Mouse (Mus musculus): Measurements from ENCODE around the gene Mmrn2.

Mmrn2 gene

DNA sequence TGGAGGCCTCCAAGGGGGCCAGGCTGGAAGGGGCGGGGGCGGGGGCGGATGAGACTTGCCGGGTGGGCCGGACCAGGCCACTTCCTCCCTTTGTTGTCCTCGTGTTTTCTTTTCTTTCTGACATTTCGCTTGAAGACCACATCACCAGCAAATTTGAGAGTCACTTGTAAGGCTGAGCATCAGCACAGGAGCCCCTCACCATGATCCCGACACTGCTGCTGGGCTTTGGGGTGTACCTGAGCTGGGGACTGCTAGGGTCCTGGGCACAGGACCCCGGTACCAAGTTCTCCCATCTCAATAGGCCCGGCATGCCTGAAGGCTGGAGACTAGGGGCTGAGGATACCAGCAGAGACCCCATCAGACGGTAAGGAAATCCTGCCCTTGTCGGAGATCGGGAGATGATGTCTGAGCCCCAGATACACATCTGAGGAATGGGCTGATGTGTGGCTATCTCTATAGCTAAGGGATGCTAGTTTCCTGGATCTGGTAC is at the start of gene Mmrn2:
Gene Mmrn2 (plus strand): TSS at position 51 of the 490 bp plus-strand sequence.
- DNase-seq (ENCODE audit: low read depth, low spot score), result no peak

- no peak for DNase-seq (ENCODE audit: low read depth, low spot score)
These were observed 48.7 kb upstream of the Mmrn2 start for GRCm38 (mm10) chr14:34326606-34327005.

DNA sequence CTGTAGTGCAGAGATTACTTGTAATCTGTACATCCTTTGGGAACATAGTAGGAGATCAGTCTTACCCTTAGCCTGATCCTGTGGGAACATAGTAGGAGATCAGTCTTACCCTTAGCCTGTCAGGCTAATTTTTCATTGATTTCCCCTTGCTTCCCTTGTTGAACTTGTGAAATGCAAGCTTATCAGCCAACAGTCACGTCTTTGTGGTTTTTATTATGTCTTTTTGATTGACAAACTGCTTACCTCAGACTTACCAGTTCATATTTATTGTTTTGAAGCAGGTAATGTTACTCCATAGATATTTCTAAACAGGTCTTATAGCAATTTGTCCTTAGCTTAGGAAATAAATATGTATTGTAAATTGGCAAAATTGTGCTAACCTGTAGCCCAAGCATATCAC is 47.6 kb upstream of the Mmrn2 start:
- DNase-seq (ENCODE audit: low read depth, low spot score), result no peak

- DNase-seq (ENCODE audit: low read depth, low spot score), result no peak
These were observed 44.6 kb upstream of the Mmrn2 start for GRCm38 (mm10) chr14:34330657-34331158.

DNA sequence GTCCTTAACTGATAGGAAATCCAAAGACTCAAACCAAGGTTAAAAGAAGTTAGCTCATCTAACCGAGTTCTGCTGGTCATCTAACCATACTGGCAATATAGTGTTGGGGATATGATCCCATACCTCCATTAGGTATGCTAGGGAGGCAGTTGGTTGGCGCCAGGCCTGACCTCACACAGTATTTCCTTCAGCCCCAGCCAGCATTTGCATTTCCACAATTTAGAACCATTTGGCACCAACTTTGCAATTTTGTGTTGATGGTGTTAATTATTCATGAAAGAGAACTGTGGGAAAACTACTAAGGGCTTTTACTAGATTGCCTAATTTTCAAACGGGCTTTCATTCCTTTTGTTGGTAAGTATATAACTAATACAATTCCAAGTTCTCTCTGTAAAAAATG is 43.4 kb upstream of the Mmrn2 start:
- no peak for DNase-seq (ENCODE audit: low read depth, low spot score)

DNA sequence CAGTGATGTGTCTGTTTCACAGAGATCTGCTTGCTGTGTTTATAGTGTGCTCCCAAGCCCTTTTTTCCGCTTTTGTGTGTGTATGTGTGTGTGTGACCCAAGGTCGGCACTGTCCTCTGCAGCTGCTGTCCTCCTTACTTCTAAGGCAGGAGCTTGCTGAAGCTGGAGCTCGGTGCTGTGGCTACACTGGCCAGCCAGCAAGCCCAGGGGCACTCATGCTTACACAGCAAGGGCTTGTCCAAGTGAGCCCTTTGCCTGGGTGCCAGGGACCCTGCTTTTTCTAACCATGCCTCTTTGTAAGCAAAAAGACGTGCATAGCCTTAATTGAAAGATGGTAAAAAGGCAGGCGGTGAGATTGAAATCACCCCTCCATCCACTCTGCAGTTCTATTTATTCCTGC is 42.8 kb upstream of the Mmrn2 start:
- DNase-seq (ENCODE audit: low read depth, low spot score), result no peak

DNA sequence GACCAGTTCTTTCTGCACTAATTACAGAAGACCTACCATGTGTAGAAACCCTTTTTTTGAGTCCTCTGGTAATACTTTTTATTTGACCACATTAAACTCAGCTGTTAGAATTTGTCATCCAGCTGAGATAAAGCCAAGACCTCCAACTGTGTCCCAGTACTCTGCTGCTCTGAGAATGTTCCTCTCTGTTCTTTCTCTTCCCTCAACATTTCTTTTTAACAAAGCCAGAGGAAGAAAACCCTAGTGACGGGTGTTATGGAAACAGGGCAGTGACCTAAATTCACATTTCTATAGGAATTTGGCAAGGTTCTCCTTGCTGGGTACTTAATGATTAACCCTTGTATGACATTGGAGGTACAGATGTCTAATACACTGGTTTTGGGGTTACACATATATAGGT is 35.8 kb upstream of the Mmrn2 start:
- DNase-seq (ENCODE audit: low read depth, low spot score), result no peak

DNA sequence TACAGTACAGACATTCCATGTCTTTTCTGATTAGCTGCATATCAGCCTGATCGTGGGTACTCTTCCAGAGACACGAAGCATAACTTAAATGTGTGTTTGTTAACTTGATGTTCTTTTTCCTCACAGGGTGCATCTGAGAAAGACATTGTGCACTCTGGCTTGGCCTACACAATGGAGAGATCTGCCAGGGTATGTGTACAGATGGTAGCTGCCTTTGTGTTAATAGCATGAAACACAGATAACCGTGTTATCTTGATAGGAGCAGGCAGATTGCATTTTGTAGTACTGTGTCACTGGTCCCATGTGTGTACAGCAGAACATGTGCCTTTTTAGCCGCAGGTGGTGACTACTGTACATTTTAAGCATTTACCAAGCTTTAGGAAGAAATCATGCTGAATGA is 33.3 kb upstream of the Mmrn2 start:
- no peak for DNase-seq (ENCODE audit: low read depth, low spot score)

GRCm38 (mm10) chr14:34343078-34343477 is 32.2 kb upstream of the Mmrn2 start:
- DNase-seq (ENCODE audit: low read depth, low spot score), result no peak

GRCm38 (mm10) chr14:34344361-34344760 is 30.9 kb upstream of the Mmrn2 start:
- no peak for DNase-seq (ENCODE audit: low read depth, low spot score)

DNA sequence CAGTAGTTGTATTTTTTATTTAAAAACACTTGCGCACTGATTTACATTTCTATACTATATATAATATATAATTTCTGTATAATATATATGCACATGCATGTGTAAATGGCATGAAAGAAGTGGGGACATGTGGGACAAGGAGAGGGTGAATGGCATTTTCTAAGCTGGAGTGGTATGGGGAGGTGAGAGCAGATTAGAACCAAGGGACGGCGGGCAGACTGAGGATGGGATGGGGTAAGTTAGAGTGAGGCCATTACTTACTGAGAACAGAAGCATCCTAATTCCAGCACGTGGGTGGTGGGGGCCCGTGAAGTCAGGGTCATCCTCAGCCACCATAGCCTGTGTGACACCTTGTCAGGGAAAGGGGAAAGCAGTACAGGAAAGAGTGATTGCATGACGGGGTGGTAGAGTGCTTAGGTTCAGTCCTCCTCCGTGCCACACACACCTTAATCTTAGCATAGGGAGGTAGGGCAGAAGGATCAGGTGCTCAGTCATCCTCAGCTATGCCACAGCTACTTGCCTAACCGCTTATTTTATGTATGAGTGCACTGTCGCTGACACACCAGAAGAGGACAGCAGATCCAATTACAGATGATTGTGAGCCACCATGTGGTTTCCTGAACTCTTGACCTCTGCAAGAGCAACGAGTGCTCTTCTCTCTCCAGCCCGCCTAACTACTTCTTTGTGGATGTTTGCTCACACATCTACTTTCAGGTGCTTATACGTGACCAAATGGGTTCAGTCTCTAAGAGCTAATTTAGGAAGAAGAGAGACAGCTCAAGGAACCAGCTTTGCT is 29.3 kb upstream of the Mmrn2 start:
- DNase-seq (ENCODE audit: low read depth, low spot score), result no peak

DNA sequence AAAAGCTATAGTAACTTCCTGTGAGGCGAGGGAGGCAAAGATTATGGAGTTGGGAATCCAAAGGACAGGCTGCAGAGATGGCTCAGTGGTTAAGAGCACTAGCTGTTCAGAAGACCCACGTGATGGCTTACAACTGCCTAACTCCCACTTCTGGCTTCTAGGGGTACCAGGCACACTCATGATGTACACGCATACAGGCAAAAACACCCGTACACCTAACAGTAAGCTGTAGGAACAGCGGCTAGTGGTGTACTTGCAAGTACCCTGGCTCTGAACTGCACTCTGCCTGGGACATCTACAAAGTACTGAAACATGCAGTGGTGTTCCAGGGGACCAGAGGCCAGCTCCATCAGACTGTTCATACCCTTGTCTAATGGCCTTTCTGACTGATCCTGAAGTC is 28.2 kb upstream of the Mmrn2 start:
- DNase-seq (ENCODE audit: low read depth, low spot score), result no peak

GRCm38 (mm10) chr14:34348301-34348700 is 27.0 kb upstream of the Mmrn2 start:
- DNase-seq (ENCODE audit: low read depth, low spot score), result no peak

DNA sequence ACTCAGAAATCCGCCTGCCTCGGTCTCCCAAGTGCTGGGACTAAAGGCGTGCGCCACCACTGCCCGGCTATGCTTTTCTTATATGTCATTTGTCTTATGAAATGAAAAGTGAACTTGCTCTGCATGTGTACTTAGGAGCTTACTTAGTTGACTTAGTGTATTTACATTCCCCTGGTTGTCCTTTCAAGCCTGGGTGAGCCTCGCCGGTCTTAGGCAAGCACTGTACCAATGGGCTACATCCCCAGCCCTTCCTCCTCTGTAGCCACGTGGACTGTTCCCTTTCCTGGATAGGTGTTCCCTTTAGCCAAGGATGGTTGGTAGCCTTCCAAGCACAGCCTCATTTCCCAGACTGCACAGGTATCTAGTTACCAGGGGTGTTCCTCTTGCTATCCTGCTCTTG is 26.3 kb upstream of the Mmrn2 start:
- DNase-seq (ENCODE audit: low read depth, low spot score), result no peak

GRCm38 (mm10) chr14:34351660-34352059 is 23.6 kb upstream of the Mmrn2 start:
- no peak for DNase-seq (ENCODE audit: low read depth, low spot score)

- DNase-seq (ENCODE audit: low read depth, low spot score), result no peak
These were observed 22.7 kb upstream of the Mmrn2 start for GRCm38 (mm10) chr14:34352523-34352922.

- DNase-seq (ENCODE audit: low read depth, low spot score), result no peak
These were observed 21.9 kb upstream of the Mmrn2 start for GRCm38 (mm10) chr14:34353326-34353725.

GRCm38 (mm10) chr14:34354456-34354855 is 20.8 kb upstream of the Mmrn2 start:
- no peak for DNase-seq (ENCODE audit: low read depth, low spot score)

- no peak for DNase-seq (ENCODE audit: low read depth, low spot score)
These were observed 20.0 kb upstream of the Mmrn2 start, which contains the start of gene Fam25c for GRCm38 (mm10) chr14:34355301-34355700. Gene Fam25c, minus strand, starts transcription at chr14:34355433.

GRCm38 (mm10) chr14:34357671-34358455 is 17.4 kb upstream of the Mmrn2 start:
- DNase-seq (ENCODE audit: low read depth, low spot score), result no peak

DNA sequence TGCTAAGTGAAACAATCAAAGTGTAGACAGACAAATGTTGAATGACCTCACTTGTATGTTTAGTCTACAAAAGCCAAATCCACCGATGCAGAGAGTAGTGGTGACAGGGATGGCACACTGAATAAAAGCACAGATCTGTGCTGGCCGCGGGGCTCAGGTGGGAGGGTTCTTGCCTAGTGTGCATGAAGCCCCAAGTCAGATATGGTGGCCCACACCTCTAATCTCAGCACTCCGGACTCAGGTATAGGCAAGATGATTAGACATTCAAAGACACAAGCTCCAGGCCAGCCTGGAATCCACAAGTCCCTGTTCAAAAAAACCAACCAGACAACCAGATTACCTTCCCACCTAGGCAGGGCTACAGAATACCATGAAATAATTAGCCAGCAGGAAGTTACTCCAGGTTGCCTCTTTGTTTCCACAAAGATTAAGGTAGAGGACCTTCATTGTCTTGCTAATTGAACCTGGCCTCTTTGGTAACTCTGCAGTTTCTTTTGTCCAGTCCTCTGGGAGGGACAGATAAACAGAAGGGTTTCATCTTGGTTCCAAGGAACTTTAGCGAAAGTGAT is 15.5 kb upstream of the Mmrn2 start:
- DNase-seq (ENCODE audit: low read depth, low spot score), result no peak

DNA sequence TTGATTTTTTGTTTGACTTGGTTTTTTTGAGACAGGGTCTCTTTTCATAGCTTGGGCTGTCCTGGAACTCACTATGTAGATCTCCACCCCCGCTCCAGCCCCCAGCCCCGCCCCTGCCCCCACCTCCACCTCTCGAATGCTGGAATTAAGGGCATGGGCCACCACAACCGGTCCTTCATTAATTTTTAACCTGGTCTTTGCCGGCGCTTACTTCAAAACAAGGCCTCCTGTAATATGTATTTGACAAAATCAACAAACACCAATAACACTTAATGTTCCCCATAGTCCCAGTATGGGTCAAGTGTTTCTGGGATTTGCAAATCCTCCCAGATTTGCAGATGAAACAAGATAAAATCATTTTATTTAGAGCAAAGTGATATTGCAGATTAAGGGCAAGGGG is 15.0 kb upstream of the Mmrn2 start:
- no peak for DNase-seq (ENCODE audit: low read depth, low spot score)

Data from c-Kit-negative CD71-positive TER-119-positive erythroid progenitor cells, embryonic 14.5 days (primary cell).